Mouse (Mus musculus): ENCODE data around the gene Vipr2.

Gene Vipr2

GRCm38 (mm10) chr12:116097166-116097565, 19.6 kb downstream of the Vipr2 start:
- no peak for DNase-seq

- no peak for DNase-seq
These were observed 24.4 kb downstream of the Vipr2 start for GRCm38 (mm10) chr12:116101945-116102344.

- no peak for DNase-seq
These were observed 32.2 kb downstream of the Vipr2 start for GRCm38 (mm10) chr12:116109451-116110353.

GRCm38 (mm10) chr12:116111007-116111694, 33.6 kb downstream of the Vipr2 start:
- no peak for DNase-seq

GRCm38 (mm10) chr12:116115781-116116180, 38.3 kb downstream of the Vipr2 start:
- DNase-seq = no peak

GRCm38 (mm10) chr12:116116455-116116854, 38.9 kb downstream of the Vipr2 start:
- DNase-seq = no peak

- DNase-seq = no peak
These were observed 39.9 kb downstream of the Vipr2 start for GRCm38 (mm10) chr12:116117352-116117929.

GRCm38 (mm10) chr12:116119001-116119400, 41.5 kb downstream of the Vipr2 start:
- DNase-seq = no peak

GRCm38 (mm10) chr12:116123786-116124185, 46.3 kb downstream of the Vipr2 start:
- DNase-seq = no peak

- DNase-seq = no peak
These were observed 53.4 kb downstream of the Vipr2 start for GRCm38 (mm10) chr12:116130936-116131335.

GRCm38 (mm10) chr12:116132909-116133308, 55.4 kb downstream of the Vipr2 start:
- no peak for DNase-seq

- no peak for DNase-seq
These were observed 58.4 kb downstream of the Vipr2 start for GRCm38 (mm10) chr12:116135906-116136305.

- DNase-seq = no peak
These were observed 61.0 kb downstream of the Vipr2 start for GRCm38 (mm10) chr12:116138322-116139205.

- no peak for DNase-seq
These were observed 63.1 kb downstream of the Vipr2 start for GRCm38 (mm10) chr12:116140605-116141004.

- DNase-seq = no peak
These were observed 64.3 kb downstream of the Vipr2 start for GRCm38 (mm10) chr12:116141816-116142215.

- DNase-seq = no peak
These were observed 64.9 kb downstream of the Vipr2 start for GRCm38 (mm10) chr12:116142464-116142863.

- no peak for DNase-seq
These were observed 67.7 kb downstream of the Vipr2 start for GRCm38 (mm10) chr12:116145246-116145645.

GRCm38 (mm10) chr12:116145686-116146085, 68.2 kb downstream of the Vipr2 start:
- no peak for DNase-seq

GRCm38 (mm10) chr12:116146996-116147634, 69.6 kb downstream of the Vipr2 start:
- DNase-seq = no peak

- DNase-seq = no peak
These were observed 75.4 kb downstream of the Vipr2 start for GRCm38 (mm10) chr12:116152866-116153428.

GRCm38 (mm10) chr12:116156792-116157532, 79.4 kb downstream of the Vipr2 start:
- no peak for DNase-seq

All from kidney, adult 18-20 months (tissue).